Mouse (Mus musculus): ENCODE data around the gene Zfp518a. TPM values are rescaled to one million over a fixed set of nuclear protein-coding genes. Genes with fewer than 3 reads are reported as not detected.

Zfp518a gene
- 9.7 and 11.9 TPM in 2 replicates for polyA plus RNA-seq (2016; fragmentation: Nextera tagmentation; extraction: Ambion mirVana)

DNA sequence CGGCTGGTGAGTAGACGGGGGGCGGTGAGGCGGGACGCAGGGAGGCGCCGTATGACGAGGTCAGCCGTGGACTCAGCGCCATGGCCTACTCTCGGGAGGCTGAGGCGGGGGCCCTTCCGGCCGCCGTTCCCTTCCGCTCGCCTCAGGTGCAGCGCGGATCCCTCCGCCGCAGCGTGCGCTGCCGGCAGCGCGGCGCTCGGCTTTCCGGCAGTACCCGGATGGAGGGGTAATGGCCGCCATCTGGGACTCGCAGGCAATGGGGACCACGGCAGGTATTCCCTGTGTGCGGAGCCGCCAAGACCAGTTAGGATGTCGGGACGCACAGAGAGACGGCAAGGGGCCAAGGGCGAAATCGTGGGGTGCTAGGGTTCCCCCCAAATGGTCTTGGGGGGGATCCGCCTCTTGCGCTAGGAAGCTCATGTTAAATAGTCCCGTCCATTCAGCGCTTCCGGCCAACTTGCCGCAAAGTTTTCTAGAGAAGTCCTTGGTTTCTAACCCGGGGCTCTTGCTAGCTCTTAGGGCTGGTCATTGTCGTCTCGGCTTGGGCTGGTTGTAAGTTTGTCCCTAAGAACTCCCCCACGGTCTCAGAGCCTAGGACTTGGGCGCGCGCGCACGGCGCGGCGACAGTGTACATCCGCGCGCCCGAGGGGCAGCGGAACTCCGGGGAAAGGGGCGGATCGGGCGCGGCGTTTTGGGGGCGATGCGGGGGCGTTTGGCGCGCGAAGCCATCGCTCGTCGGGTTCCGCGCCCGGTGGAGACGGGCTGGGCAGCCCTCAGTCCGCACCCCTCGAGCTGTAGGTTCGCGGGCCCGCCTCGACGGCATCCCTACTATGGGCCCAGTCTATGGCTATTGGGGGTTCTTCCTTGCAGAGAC lies at the start of gene Zfp518a:
Zfp518a (plus strand) TSS at position 187 of the 874 bp plus-strand sequence.
- peaks cover 17% of the 10 kb centered on the region for H3K27me3 ChIP-seq (replicated peaks)
- peak within 1 kb of the TSS; percentile 74 for H3K4me3 ChIP-seq
- no peaks in the 10 kb centered on the region for H3K4me1 ChIP-seq
- peak within 1 kb of the TSS; percentile 65 for H3K27ac ChIP-seq
- H3K36me3 ChIP-seq, result no peaks in the 10 kb centered on the region; the same call in 1 of the 2 replicates
- H3K9ac ChIP-seq, result peak within 1 kb of the TSS; percentile 73
- ATAC-seq (ENCODE audit: low FRiP score, low read depth), result peak; percentile 90
- no peaks in the 10 kb centered on the region for H3K9me3 ChIP-seq
- H3K4me2 ChIP-seq (replicated peaks), result peak within 1 kb of the TSS; percentile 67
- under 1% methylated on average over 89 of the region's 89 CpGs for WGBS

DNA sequence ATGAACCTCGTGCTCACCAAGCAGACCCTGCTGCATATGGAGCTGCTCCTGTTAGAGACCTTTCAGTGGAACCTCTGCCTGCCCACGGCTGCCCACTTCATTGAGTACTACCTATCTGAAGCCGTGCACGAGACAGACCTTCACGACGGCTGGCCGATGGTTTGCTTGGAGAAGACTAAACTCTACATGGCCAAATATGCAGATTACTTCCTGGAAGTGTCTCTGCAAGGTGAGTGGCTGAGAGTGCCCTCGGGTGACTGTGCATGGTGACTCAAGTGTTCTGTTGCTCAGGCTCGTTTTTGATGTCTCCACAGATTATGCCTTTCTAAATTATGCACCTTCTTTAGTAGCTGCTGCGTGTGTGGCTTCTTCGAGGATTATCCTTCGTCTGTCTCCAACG lies 49.8 kb upstream of the Zfp518a start:
- WGBS, result 95% methylated on average over 13 of the region's 13 CpGs
- Histone ChIP-seq H3K4me1 (no peaks in the 10 kb centered on the region), H3K27ac (no peak overlapping the region), H3K9ac (no peak overlapping the region), H3K27me3 (replicated peaks) (no peaks in the 10 kb centered on the region), H3K36me3 (peaks cover 84% of the 10 kb centered on the region), H3K4me3 (no peak overlapping the region), H3K4me2 (replicated peaks) (no peak overlapping the region), H3K9me3 (no peaks in the 10 kb centered on the region)
- ATAC-seq (ENCODE audit: low FRiP score, low read depth), result no peak

- no peaks in the 10 kb centered on the region for H3K27me3 ChIP-seq (replicated peaks)
- H3K27ac ChIP-seq, result no peak overlapping the region
- no peak overlapping the region for H3K4me3 ChIP-seq
- H3K9ac ChIP-seq, result no peak overlapping the region
- H3K36me3 ChIP-seq, result peaks cover 60% of the 10 kb centered on the region
- H3K4me1 ChIP-seq, result no peaks in the 10 kb centered on the region
- H3K9me3 ChIP-seq, result no peaks in the 10 kb centered on the region
- ATAC-seq (ENCODE audit: low FRiP score, low read depth), result no peak
- WGBS, result 87% methylated on average over 12 of the region's 12 CpGs
- no peak overlapping the region for H3K4me2 ChIP-seq (replicated peaks)
These were observed 45.1 kb upstream of the Zfp518a start for GRCm38 (mm10) chr19:40849391-40849790.

- 80% methylated on average over 4 of the region's 4 CpGs for WGBS
- no peak for ATAC-seq (ENCODE audit: low FRiP score, low read depth)
- Histone ChIP-seq H3K4me1 (no peaks in the 10 kb centered on the region), H3K9ac (no peak overlapping the region), H3K4me3 (no peak overlapping the region), H3K9me3 (no peaks in the 10 kb centered on the region), H3K27ac (no peak overlapping the region), H3K27me3 (replicated peaks) (0 out of 2 replicates have a peak, but pooled peaks cover 2% of the 10 kb centered on the region), H3K36me3 (no peaks in the 10 kb centered on the region), H3K4me2 (replicated peaks) (no peak overlapping the region)
These were observed 35.0 kb upstream of the Zfp518a start for GRCm38 (mm10) chr19:40859555-40859954.

DNA sequence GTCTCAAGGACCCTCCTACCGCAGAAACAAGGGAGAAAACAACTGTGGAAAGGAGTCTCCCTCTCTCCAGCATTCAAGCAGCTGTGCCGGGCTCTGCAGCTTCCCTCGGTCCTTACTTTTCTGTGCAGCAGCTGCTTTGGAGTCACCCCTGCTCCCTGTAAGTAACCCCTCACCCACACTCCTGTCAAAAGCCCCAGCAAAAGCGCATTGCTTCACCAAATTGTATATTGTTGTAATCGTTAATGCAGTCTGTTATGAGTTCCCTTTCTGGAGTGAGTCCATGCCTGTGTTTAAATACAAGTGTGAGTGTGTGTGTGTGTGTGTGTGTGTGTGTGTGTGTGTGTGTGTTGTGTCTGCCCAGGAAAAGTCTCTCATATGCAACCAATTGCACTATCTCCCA lies 26.2 kb upstream of the Zfp518a start:
- no peak for ATAC-seq (ENCODE audit: low FRiP score, low read depth)
- no peaks in the 10 kb centered on the region for H3K4me1 ChIP-seq
- H3K4me2 ChIP-seq (replicated peaks), result no peak overlapping the region
- no peaks in the 10 kb centered on the region for H3K9me3 ChIP-seq
- H3K9ac ChIP-seq, result no peak overlapping the region
- 42% methylated on average over 5 of the region's 5 CpGs for WGBS
- no peak overlapping the region for H3K27ac ChIP-seq
- no peak overlapping the region for H3K4me3 ChIP-seq
- H3K36me3 ChIP-seq, result no peaks in the 10 kb centered on the region
- H3K27me3 ChIP-seq (replicated peaks), result peaks cover 22% of the 10 kb centered on the region; the same call in 1 of the 2 replicates

GRCm38 (mm10) chr19:40869425-40870105 lies 24.9 kb upstream of the Zfp518a start:
- no peaks in the 10 kb centered on the region for H3K4me1 ChIP-seq
- no peak for ATAC-seq (ENCODE audit: low FRiP score, low read depth)
- no peak overlapping the region for H3K4me3 ChIP-seq
- H3K9ac ChIP-seq, result no peak overlapping the region
- no peak overlapping the region for H3K4me2 ChIP-seq (replicated peaks)
- no peaks in the 10 kb centered on the region for H3K9me3 ChIP-seq
- peaks cover 21% of the 10 kb centered on the region for H3K27me3 ChIP-seq (replicated peaks)
- no peaks in the 10 kb centered on the region for H3K36me3 ChIP-seq
- no peak overlapping the region for H3K27ac ChIP-seq
- WGBS, result 90% methylated on average over 3 of the region's 3 CpGs

DNA sequence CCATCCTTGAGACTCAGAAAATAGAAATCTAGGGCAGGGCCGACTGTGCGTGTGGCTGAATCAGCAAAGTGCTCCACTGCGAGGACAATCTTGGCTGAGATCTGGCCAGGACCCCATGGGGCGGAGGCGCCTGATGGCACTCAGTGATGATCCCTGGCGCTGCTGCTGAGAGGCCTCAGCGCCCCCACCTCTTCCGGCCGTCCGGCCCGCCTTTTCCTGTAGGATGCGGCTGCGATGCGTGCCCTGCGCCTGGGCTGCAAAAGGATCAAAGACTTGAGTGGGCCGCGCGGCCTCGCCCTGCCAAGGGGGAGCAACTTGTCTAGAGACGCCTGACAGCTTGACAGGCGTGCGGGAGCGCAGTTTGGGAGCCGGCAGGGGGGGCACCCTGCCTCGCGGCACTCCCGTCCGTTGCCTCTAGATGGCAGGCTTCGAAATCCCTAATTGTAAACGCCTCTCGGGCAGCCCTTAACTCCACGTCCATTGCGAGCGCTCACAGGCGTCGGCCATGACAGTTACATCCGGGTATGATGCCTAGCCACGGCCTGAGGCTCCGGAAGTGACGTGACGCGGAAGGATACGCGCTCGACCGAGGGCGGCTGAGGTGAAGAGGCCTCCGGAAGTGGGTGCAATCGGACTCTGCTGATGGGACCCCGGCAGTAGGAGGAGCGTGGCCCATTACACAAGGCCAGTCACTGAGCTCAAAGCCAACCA lies 21.4 kb upstream of the Zfp518a start:
- peak overlapping the region; percentile 74 for H3K27ac ChIP-seq
- peak overlapping the region; percentile 60 for H3K9ac ChIP-seq
- H3K9me3 ChIP-seq, result no peaks in the 10 kb centered on the region
- peak overlapping the region; percentile 46 for H3K4me3 ChIP-seq
- WGBS, result 3% methylated on average over 51 of the region's 51 CpGs
- ATAC-seq (ENCODE audit: low FRiP score, low read depth), result peak; percentile 99
- no peaks in the 10 kb centered on the region for H3K36me3 ChIP-seq
- peak overlapping the region; percentile 64 for H3K4me2 ChIP-seq (replicated peaks)
- peaks cover 42% of the 10 kb centered on the region for H3K27me3 ChIP-seq (replicated peaks)
- no peaks in the 10 kb centered on the region for H3K4me1 ChIP-seq

- WGBS, result 91% methylated on average over 4 of the region's 4 CpGs
- no peak for ATAC-seq (ENCODE audit: low FRiP score, low read depth)
These were observed 12.8 kb upstream of the Zfp518a start for GRCm38 (mm10) chr19:40881700-40882099.

DNA sequence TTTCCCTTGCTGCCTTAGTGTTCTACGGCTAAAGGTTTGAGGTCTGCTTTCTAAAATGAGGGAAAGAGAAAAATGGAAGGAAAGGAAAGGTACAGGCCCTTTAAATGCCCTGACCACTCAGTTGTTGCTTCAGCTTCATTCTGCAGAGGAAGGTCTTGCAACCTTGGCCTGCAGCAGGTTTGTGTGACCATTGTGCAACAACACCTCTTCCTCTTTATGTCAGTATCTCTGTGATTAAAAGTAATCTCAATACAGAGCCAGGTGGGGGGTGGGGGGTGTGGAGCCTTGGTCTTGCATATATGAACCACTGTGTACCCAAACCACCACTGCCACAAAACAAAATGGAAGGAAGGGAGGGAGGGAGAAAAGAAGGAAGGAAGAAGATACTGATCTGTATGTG lies 5.6 kb upstream of the Zfp518a start:
- Histone ChIP-seq H3K4me2 (replicated peaks) (no peak overlapping the region), H3K27ac (no peak overlapping the region), H3K9ac (no peak overlapping the region), H3K4me3 (no peak overlapping the region), H3K4me1 (no peaks in the 10 kb centered on the region), H3K9me3 (no peaks in the 10 kb centered on the region), H3K27me3 (replicated peaks) (peaks cover 43% of the 10 kb centered on the region), H3K36me3 (no peaks in the 10 kb centered on the region)
- WGBS, result 79% methylated on average over 1 of the region's 1 CpGs
- no peak for ATAC-seq (ENCODE audit: low FRiP score, low read depth)

More at GRCm38 (mm10) chr19:40881700-40882099, 12.8 kb upstream of the Zfp518a start:
- Histone ChIP-seq H3K27ac (no peak overlapping the region), H3K4me1 (no peaks in the 10 kb centered on the region), H3K9me3 (no peaks in the 10 kb centered on the region), H3K36me3 (no peaks in the 10 kb centered on the region), H3K9ac (no peak overlapping the region), H3K4me3 (no peak overlapping the region), H3K4me2 (replicated peaks) (no peak overlapping the region), H3K27me3 (replicated peaks) (peaks cover 50% of the 10 kb centered on the region)

DNA sequence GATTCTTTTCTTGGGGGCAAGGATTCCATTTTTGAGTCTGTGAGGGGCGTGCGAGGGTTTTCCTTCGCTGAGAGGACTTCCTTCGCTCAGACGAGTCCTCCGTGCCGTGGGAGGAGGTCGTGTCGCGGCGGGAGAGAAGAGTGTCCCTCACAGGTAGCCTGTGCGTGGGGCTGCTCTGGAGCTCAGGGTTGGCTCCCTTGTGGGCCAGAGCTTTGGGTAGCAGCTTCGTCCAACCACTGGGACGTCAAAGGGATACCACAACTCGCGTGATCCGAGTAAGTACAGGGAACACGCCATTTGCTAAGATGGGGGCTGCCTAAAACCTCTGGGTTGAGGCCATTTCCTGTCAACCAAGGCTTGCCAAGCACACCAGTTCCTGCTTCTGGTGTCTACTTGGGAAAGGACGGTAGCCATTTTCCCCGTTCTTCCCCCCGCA lies 416 bp upstream of the Zfp518a start:
- Histone ChIP-seq H3K9me3 (no peaks in the 10 kb centered on the region), H3K4me3 (peak overlapping the region; percentile 74), H3K36me3 (no peaks in the 10 kb centered on the region; the same call in 1 of the 2 replicates), H3K27me3 (replicated peaks) (peaks cover 21% of the 10 kb centered on the region), H3K9ac (peak overlapping the region; percentile 73), H3K4me2 (replicated peaks) (peak overlapping the region; percentile 67), H3K4me1 (no peaks in the 10 kb centered on the region), H3K27ac (peak overlapping the region; percentile 65)
- peak; percentile 39; the same call in 1 of the 2 replicates for ATAC-seq (ENCODE audit: low FRiP score, low read depth)
- 47% methylated on average over 21 of the region's 21 CpGs for WGBS

GRCm38 (mm10) chr19:40895393-40895703 lies 843 bp downstream of the Zfp518a start:
- peak overlapping the region; percentile 67 for H3K4me2 ChIP-seq (replicated peaks)
- H3K9me3 ChIP-seq, result no peaks in the 10 kb centered on the region
- peak overlapping the region; percentile 65; the same call in 1 of the 2 replicates for H3K27ac ChIP-seq
- peak overlapping the region; percentile 73 for H3K9ac ChIP-seq
- 2% methylated on average over 6 of the region's 6 CpGs for WGBS
- H3K36me3 ChIP-seq, result no peaks in the 10 kb centered on the region; the same call in 1 of the 2 replicates
- no peak; the same call in 1 of the 2 replicates for ATAC-seq (ENCODE audit: low FRiP score, low read depth)
- peaks cover 17% of the 10 kb centered on the region for H3K27me3 ChIP-seq (replicated peaks)
- H3K4me3 ChIP-seq, result peak overlapping the region; percentile 74
- no peaks in the 10 kb centered on the region for H3K4me1 ChIP-seq
